Mouse (Mus musculus) gastrocnemius, adult 2 months (tissue): ENCODE measurements around the gene Crygs. TPM values are rescaled to one million over a fixed set of nuclear protein-coding genes. Genes with fewer than 3 reads are reported as not detected.
A peak's percentile ranks its signal among the peaks of the same experiment; 100 is the strongest.

Experiments used
- DNase-seq: peaks from one replicate; pipeline ENCODE4 v3.0.0; 2022
- H3K27ac ChIP-seq: fragments of 200-600 bp; 2 replicates; pipeline ENCODE4 v1.8.1; 2022; ENCODE audit warnings: mild to moderate bottlenecking
- H3K4me3 ChIP-seq: fragments of 200-600 bp; 2 replicates; pipeline ENCODE4 v1.8.1; 2022; ENCODE audit warnings: mild to moderate bottlenecking, moderate library complexity
- CTCF ChIP-seq: fragments of 200-600 bp; IDR thresholded peaks from 2 replicates; pipeline ENCODE4 v1.8.1; 2022; ENCODE audit warnings: antibody characterized with exemption, mild to moderate bottlenecking, moderate library complexity
- intact Hi-C: fragments of 180-260 bp; cut with DNase I; formaldehyde crosslinking; loops from one replicate; pipeline ENCODE4 v1.15.1; 2025
- long read RNA-seq, 2 experiments: library from polyadenylated mRNA; stranded (forward); transcript quantifications; one replicate each; pipeline ENCODE4 v2.0.0; 2021
- total RNA-seq, 2 experiments: library from RNA; stranded (reverse); gene quantifications; 2 replicates each; pipeline ENCODE4 v1.2.3; 2021

Crygs gene
- not detected for total RNA-seq
- long read RNA-seq, experiment 1: 0 reads
- long read RNA-seq, experiment 2: 0 reads

GRCm38 (mm10) chr16:22811477-22811876 lies at the start of gene Crygs:
Gene Crygs (minus strand): TSS chr16:22811577.
- intact Hi-C loops: no loop called here
- no peak for DNase-seq
- Histone ChIP-seq H3K27ac (no peak within 1 kb of the TSS), H3K4me3 (no peak within 1 kb of the TSS)
- TF ChIP-seq CTCF: no peak

- intact Hi-C loops: loop anchor here (5.0 kb wide), 1 partner anchor 250 kb away; the partner anchor contains the start of gene Eif4a2
- TF ChIP-seq CTCF: no peak
These were observed 46.2 kb upstream of the Crygs start, which contains the start of the genes Tbccd1 and Dnajb11 for GRCm38 (mm10) chr16:22857431-22858113. Gene Tbccd1 (minus strand): TSS chr16:22857669. Gene Dnajb11 (plus strand): TSS chr16:22857845.

GRCm38 (mm10) chr16:22856773-22857172 lies 45.4 kb upstream of the Crygs start:
- Histone ChIP-seq H3K4me3 (peak overlapping the region; percentile 86), H3K27ac (peak overlapping the region; percentile 94)

More at GRCm38 (mm10) chr16:22857431-22858113, 46.2 kb upstream of the Crygs start, which contains the start of the genes Tbccd1 and Dnajb11:
- peak within 1 kb of the TSS; percentile 86 for H3K4me3 ChIP-seq
- peak; percentile 99 for DNase-seq
- peak within 1 kb of the TSS; percentile 94 for H3K27ac ChIP-seq

GRCm38 (mm10) chr16:22852709-22853108 lies 41.3 kb upstream of the Crygs start:
- no peak for DNase-seq
- intact Hi-C loops: no loop called here
- Histone ChIP-seq H3K27ac (no peak overlapping the region), H3K4me3 (no peak overlapping the region)
- TF ChIP-seq CTCF: no peak

More at GRCm38 (mm10) chr16:22856773-22857172, 45.4 kb upstream of the Crygs start:
- no peak for DNase-seq
- intact Hi-C loops: loop anchor here (5.0 kb wide), 1 partner anchor 251 kb away; the partner anchor contains the start of gene Eif4a2
- no peak for TF ChIP-seq CTCF

- DNase-seq: no peak
- Histone ChIP-seq H3K27ac (no peak overlapping the region), H3K4me3 (no peak overlapping the region)
- no peak for TF ChIP-seq CTCF
- intact Hi-C loops: no loop called here
These were observed 37.0 kb upstream of the Crygs start for GRCm38 (mm10) chr16:22848331-22848730.

- intact Hi-C loops: no loop called here
- no peak overlapping the region for H3K4me3 ChIP-seq
- no peak for DNase-seq
- TF ChIP-seq CTCF: no peak
- H3K27ac ChIP-seq: no peak overlapping the region
These were observed 36.3 kb upstream of the Crygs start for GRCm38 (mm10) chr16:22847686-22848085.

- Histone ChIP-seq H3K4me3 (no peak overlapping the region), H3K27ac (no peak overlapping the region)
- TF ChIP-seq CTCF: no peak
- intact Hi-C loops: no loop called here
- DNase-seq: no peak
These were observed 34.1 kb upstream of the Crygs start for GRCm38 (mm10) chr16:22845481-22845880.

- no peak for TF ChIP-seq CTCF
- H3K27ac ChIP-seq: peak overlapping the region; percentile 81
- intact Hi-C loops: no loop called here
- no peak for DNase-seq
- H3K4me3 ChIP-seq: peak overlapping the region; percentile 85
These were observed 33.5 kb upstream of the Crygs start for GRCm38 (mm10) chr16:22844834-22845233.

- no peak for TF ChIP-seq CTCF
- intact Hi-C loops: no loop called here
- H3K27ac ChIP-seq: peak overlapping the region; percentile 81
- peak overlapping the region; percentile 85 for H3K4me3 ChIP-seq
- DNase-seq: peak; percentile 85
These were observed 32.9 kb upstream of the Crygs start for GRCm38 (mm10) chr16:22844061-22844801.

- Histone ChIP-seq H3K27ac (no peak overlapping the region), H3K4me3 (no peak overlapping the region)
- no peak for TF ChIP-seq CTCF
- intact Hi-C loops: no loop called here
- DNase-seq: no peak
These were observed 31.5 kb upstream of the Crygs start for GRCm38 (mm10) chr16:22842871-22843270.

- no peak for DNase-seq
- Histone ChIP-seq H3K27ac (no peak overlapping the region), H3K4me3 (no peak overlapping the region)
- intact Hi-C loops: no loop called here
- TF ChIP-seq CTCF: no peak
These were observed 27.9 kb upstream of the Crygs start for GRCm38 (mm10) chr16:22839146-22839857.

GRCm38 (mm10) chr16:22832932-22833525 lies 21.7 kb upstream of the Crygs start:
- intact Hi-C loops: no loop called here
- Histone ChIP-seq H3K27ac (no peak overlapping the region), H3K4me3 (no peak overlapping the region)
- DNase-seq: no peak
- no peak for TF ChIP-seq CTCF
